Mouse (Mus musculus): ENCODE measurements around the gene Skap2.

DNA sequence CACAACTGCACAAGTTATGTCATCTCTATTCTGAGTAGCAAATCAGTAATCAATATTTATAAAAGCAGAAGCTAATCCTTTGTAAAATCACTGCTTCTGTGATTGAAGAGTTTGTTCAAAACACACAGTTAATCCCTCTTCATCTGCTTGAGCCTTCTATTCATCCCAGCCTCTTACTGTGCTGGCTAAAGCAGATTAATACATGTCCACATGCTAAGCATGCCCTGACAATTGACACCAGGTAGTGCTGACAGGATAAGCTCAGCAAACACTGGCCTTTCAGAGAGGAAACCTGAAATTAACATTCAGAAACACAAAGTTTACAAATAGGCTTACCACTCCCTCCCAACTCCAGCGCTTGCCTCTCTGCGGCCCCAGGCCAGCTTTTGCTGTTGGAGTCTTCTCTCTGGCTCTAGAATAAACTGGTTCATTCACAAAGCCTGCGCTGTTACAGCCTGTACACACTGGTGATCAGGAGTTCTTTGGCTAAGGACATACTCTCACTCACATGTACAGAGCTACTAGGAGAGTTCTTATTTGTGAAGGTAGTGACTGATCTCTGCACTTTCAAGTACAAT is 79.2 kb downstream of the Skap2 start:
- TF ChIP-seq CTCF (IDR thresholded peaks at IDR 0.05; ENCODE audit: borderline replicate concordance, insufficient read depth, low read length) (no peak), POLR2A (IDR thresholded peaks at IDR 0.05; ENCODE audit: low read depth, low read length) (no peak)

Measured in embryonic fibroblast, embryonic 13.5 days (primary cell).